Mouse (Mus musculus) cerebellum, postnatal 36 days (tissue): ENCODE measurements around the gene Scamp2.

Experiments
- DNase-seq, 2 experiments: peaks; one replicate each; pipeline ENCODE4 v3.0.0; 2021 to 2022; ENCODE audit warnings: mixed read lengths in 2 of 2

Scamp2 gene

DNA sequence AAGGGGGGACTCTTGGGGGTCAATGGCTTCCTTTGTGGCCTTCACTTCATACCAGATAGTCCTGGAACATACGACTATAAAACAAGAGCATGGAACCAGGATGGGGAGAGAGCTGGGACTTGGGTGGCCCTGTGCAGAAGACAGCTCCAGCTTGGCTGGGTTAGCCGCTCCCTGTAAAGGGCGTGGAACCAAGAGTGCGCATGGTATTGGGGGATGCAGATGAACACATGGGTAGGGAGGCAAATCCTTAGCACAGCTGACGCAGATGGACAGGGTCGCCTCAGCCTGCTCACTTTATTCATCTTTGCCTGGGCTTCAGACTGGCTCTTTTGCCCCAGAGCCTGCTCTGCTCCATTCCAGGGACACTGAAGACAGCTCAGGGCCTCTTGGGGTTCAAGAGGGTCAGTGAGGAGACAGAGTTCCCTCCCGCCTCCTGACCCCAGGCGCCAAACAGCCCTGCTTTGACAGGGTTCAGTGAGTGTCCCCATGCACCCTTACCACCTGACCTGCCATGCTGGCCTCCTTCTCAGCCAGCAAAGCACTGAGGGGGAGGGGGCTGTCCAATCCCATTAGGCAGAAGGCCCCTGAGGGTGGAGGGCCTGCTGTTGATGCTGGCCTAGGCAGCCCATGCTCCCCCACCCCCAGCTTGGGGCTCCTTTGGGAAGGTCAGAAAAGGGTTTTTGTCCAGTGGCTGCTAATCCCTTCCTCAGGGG, 38.3 kb downstream of the Scamp2 start:
- DNase-seq = no peak

- no peak for DNase-seq
Observed at GRCm38 (mm10) chr9:57600620-57601352, 40.0 kb downstream of the Scamp2 start.

GRCm38 (mm10) chr9:57601353-57601706, 40.6 kb downstream of the Scamp2 start:
- DNase-seq = peak in 1 of 2 experiments; percentile 44

DNA sequence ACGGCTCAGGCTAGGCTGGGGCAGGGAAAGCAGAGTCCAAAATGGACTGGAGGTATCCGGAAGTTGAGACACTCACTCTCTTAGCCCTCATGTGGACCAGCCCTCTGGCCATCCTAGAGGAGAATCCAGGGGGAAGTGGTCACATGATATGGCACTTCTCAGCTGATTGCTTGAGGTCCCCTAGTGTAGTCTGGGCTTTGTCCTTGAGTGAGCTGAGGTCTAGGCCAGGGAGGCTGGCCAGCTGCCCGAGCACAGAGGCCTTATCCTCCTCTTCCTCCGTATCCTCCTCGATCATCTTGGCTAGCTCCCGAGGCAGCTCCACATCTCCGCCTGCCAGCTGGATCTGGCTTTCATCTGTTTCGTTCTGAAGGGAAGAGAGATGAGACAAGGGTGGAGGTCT, 41.4 kb downstream of the Scamp2 start:
- no peak for DNase-seq

DNA sequence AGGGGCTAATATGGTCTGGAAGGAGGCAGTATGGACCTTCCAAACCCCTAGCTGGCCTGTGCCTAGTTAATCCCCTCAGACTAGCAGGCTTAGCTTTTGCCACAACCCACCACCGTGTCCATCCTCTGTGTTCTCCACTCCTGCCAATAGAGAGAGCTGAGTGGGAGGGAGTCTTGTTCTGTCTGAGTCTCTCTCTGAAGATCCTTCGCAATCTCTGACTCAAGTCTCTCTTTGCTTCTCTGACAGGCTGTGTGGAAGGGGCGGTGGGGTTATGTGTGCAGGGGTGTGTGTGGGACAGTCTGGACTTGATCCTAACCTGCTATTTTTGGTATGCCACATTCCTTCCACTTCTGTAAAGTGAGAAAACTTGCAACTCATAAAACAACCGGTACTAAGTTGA, 44.1 kb downstream of the Scamp2 start:
- DNase-seq = no peak

DNA sequence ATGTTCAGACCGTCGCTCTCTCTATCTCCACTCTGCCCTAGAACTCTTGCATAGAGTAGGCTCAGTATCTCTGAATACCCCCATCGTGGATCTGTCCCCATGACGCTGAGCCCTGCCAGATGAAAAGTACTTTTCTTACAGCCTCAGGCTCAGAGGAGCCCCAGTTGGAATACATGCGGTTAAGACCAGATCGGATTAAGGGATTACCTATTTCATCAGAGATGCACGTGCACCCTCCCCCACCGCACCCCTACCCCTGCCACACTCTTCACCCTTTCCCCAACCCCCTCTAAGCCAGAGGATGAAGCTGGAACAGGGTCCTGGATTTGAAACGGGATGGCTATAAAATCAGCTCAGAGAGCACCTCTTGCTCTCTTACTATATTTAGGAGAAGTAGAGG, 44.8 kb downstream of the Scamp2 start:
- no peak for DNase-seq

GRCm38 (mm10) chr9:57606139-57606851, 45.6 kb downstream of the Scamp2 start, which contains the start of gene Cplx3:
Cplx3 (minus strand) TSS chr9:57606281.
- no peak for DNase-seq

- no peak for DNase-seq
Observed at GRCm38 (mm10) chr9:57609803-57610202, 49.1 kb downstream of the Scamp2 start.

DNA sequence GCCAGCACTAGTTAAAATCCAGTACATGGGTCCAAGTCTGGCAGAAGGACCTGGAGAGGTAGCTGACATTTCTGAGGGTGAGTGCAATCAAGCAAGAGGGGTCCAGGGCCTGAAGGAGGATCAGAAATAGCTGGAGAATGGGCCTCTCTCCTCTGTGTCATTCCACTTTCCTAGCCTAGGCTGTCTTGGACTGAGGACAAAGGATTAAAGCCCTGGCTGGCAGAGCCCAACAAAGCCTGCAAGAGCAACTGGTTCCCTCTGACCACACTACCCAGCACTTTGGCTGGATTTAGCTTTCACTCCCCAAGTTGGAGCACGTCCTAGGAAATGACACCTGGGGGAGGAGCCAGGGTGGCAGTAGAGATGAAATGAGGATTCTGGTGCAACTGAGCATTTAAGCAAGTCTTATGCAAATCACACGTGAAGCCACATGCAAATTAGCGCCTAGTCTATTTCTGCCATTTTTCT, 49.6 kb downstream of the Scamp2 start:
- DNase-seq = peak; percentile 43 to 51

DNA sequence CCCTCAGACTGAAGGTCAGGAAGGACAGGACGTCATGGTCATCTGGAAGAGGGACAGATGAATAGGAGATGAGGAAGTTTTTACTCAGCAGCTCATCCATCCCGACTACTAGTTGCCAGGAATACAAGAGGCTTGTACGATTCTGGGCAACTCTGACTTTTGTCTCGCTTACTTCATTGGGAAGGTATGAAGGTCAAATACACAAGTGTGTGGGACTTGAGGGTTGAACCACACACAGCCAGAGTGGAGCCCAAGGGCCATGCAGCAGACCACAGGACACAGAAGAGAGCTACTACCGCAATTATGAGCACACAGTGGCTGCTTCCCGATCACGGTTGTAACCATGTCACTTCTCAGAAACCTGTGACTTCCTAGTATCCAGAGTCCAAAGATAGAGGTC, 51.8 kb downstream of the Scamp2 start:
- no peak for DNase-seq

GRCm38 (mm10) chr9:57613975-57614374, 53.2 kb downstream of the Scamp2 start:
- DNase-seq = no peak

- no peak for DNase-seq
Observed at GRCm38 (mm10) chr9:57614786-57615185, 54.0 kb downstream of the Scamp2 start.

DNA sequence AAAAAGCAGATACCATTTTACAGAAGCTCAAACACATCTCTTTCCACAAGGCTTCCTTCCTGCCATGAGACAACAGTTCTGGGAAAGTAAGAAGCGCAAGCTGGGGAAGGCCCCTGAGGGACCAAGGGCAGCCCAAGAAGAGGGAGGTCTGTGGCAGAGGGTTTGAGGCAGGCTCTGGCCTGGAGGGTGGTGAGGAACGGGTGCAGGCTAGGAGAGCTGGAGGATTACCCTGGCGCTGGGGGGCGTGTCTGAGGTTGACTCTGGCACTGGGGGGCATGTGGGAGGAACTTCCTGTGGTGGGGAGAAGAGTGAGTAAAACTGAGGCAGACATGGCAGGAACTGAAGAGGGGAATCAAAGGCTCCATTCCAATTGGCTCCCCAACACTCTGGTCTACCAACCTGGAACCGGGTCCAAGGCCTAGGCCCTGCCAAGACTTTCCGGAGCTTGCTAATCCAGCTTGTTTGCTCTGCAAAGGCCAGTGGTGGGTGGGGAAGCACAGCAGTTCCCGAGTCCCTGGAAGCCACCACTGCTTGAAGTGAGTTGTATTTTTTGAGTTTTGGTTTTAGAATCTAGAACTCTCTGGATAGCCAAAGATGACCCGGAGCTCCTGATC, 56.9 kb downstream of the Scamp2 start:
- DNase-seq = no peak

DNA sequence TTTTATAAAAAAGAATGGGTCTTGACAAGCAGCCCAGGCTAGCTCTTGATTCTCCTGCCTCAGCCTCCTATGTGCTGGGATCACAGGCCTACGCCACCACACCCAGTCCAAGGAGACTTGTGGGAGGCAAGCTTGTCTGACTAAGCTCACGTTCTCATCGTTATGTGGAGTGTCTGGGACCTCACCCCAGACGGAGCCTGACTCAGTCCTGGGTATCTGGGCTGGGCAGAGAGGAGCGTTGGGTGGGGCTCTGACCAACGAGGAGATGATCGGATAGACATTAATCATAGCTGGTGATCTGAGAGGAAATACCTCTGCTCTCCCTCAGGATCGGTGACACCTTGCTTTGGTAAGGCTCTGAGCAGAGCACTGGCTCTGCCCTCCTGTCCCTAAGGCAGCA, 58.1 kb downstream of the Scamp2 start:
- DNase-seq = no peak

DNA sequence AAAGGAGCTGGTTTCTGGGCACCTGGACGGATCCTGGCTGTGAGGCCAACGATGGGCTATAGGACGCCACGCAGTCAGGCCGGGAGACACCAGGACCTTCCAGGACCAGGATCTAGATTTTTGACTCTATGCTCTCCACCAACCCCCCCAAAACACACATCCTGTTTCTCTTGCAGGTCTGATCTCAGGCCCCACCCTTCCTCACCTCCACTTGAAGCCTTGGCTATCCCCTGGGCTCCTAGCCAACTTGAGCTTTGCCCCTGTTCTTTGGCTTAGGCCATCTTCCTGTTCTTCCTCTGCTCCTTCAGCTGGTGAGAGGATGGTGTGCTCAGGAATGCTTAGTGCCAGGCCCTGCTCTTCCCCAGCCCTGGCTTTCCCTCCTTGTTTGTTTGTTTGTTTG, 59.9 kb downstream of the Scamp2 start, which contains the start of gene Lman1l:
TSS of gene Lman1l (minus strand) at position 101 of the 400 bp plus-strand sequence.
- no peak for DNase-seq

- DNase-seq = no peak
Observed at GRCm38 (mm10) chr9:57624295-57624694, 63.6 kb downstream of the Scamp2 start.

- DNase-seq = peak; percentile 27 to 39
Observed at GRCm38 (mm10) chr9:57625674-57626500, 65.1 kb downstream of the Scamp2 start.

DNA sequence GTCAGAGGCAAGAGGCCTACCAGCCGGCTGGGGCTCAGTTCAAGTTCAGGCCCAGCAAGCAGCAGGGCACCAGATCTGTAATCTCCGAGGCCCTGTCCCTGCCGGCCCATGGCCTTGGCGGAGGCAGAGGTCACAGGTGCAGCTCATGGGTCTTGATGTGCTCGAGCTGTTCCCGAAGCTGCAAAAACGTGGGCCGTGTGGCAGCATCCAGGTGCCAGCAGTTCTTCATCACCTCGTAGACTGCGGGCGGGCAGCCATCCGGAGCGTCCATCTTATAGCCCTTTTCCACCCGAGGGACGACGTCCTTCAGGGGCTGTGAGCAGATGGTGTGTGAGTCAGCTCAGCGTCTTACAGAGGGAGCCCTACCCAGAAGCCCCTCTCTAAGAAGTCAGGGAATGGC, 66.4 kb downstream of the Scamp2 start:
- no peak for DNase-seq

DNA sequence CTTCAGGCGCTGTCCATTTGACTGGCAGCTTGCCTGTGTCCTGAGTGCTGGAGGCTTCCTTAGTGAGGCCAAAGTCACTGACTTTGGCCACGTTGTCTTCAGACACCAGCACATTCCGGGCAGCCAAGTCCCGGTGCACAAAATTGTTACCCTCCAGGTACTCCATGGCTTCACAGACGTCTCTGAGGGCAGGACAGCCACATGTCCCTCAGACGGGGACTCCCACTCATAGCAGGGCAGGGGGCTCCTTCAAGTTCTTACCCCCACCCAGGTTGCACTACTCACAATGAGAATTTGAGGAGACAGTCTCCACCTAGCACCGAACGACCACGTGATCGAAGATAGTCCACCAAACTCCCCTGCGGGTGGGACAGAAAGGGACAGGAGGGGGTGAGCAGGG, 67.1 kb downstream of the Scamp2 start:
- no peak for DNase-seq

- no peak for DNase-seq
Observed at GRCm38 (mm10) chr9:57628717-57629116, 68.0 kb downstream of the Scamp2 start.

DNA sequence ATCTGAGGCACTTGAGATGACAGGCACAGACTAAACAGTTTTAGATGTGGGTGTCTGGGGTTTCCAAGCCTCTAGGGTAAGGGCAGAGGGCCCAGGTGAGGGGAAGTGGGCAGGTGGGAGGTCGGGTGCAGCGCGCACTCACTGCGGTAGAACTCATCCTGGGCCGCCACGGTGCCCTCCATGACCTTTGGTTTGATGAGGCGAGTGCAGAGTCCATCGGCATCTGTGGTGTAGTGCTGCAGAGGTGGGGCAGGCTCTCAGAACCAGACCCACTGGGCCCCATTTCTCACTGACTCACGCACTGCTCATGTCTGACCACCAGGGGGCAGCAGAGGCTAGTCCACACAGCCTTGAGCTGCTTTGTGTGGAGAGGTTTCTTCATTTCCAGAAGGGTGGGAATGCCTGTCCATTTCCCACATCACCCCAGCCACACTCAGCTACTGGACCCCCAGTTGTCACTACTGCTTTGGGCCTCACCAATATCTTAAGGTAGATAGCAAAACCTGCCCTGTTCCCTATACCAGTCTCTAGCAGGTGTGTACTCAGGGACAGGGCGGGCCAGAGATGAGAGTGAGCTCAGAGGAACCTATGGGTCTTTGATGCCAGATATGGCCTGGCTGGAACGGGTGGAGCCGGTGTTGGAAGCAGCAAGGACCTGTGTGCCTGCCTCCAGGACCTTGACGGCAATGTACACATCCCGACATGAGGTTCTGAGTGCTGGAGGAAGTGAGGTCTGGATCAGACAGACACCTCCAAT, 68.6 kb downstream of the Scamp2 start:
- DNase-seq = peak; percentile 81
